Mouse (Mus musculus): Measurements from ENCODE around the gene Pgbd1. TPM values are rescaled to one million over a fixed set of nuclear protein-coding genes. Genes with fewer than 3 reads are reported as not detected.

The Pgbd1 gene
- polyA plus RNA-seq (2012; rRNA removed): 1.3 and 1.4 TPM in 2 replicates

DNA sequence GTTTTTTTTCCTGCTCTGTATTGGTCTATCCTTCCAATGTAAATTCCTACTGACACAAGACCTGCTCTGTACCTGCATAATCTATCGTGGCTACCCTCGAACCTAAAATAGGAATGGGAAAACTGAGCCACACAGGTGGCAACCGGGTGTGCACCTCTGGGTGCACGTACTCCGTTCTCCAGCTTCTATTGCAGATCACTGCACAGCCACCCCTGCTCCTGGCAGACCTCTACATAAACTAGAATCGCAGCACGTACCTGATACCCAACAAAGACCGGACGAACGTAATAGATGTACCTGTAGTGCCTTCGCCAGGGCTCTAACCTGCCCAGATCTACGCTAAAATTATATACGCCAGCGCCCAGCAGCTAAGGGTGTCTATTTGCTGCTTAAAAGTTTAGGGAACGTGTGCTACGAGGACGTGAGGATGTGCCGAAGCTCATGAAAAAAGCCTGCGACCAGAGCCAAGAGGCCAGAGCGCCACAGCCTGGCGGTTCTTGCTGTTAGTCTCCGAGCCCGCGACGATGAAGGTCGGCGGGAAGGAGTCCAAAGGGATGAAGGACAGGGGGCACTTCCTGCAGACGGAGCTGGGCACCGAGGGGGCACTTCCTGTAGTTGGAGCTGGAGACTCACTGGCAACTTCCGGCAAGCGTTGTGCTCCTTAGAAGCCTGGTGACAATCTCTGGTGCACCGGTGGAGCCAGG lies at the start of gene Pgbd1:
Gene Pgbd1, minus strand, starts transcription at position 556 of the 704 bp plus-strand sequence.

DNA sequence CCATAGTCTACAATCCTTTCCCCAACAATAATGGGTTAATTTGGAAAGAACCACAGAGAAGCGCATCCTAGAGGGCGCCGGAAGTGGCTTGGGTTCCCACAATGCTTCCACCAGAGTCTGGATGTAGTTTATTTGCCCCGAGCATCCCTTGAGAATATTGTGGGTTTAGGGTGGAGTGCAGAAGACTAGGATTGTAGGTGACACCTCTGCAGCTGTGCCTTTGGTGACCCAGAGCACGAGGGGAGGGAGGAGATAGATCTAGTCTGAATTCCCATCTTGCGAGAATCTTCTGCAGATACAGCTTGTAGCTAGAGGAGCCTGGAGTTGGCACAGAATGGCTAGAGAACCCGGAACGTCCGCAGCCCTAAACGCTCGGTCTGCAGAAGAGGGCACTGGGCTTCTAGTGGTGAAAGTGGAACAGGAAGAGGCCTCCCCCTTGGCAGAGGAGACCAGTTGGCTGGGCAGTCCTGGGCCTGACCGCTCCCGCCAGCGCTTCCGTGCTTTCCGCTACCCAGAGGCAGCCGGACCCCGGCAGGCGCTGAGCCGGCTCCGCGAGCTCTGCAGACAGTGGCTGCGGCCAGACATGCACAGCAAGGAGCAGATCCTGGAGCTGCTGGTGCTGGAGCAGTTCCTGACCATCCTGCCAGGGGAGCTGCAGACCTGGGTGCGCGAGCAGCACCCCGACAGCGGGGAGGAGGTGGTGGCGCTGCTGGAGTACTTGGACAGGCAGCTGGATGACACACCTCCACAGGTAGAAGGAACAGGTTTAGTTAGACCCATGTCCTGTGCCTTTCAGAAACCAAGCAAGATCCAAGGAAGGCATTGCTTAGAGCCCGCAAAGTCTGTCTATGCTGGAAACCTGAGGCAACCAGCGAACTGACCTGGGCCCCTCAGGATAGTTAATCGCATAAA lies 38.2 kb upstream of the Pgbd1 start, which contains the start of the genes Zkscan4 and Gm10065:
Gene Zkscan4, plus strand, starts transcription at position 149 of the 912 bp plus-strand sequence.
Gene Gm10065, minus strand, starts transcription at position 683 of the 912 bp plus-strand sequence.

DNA sequence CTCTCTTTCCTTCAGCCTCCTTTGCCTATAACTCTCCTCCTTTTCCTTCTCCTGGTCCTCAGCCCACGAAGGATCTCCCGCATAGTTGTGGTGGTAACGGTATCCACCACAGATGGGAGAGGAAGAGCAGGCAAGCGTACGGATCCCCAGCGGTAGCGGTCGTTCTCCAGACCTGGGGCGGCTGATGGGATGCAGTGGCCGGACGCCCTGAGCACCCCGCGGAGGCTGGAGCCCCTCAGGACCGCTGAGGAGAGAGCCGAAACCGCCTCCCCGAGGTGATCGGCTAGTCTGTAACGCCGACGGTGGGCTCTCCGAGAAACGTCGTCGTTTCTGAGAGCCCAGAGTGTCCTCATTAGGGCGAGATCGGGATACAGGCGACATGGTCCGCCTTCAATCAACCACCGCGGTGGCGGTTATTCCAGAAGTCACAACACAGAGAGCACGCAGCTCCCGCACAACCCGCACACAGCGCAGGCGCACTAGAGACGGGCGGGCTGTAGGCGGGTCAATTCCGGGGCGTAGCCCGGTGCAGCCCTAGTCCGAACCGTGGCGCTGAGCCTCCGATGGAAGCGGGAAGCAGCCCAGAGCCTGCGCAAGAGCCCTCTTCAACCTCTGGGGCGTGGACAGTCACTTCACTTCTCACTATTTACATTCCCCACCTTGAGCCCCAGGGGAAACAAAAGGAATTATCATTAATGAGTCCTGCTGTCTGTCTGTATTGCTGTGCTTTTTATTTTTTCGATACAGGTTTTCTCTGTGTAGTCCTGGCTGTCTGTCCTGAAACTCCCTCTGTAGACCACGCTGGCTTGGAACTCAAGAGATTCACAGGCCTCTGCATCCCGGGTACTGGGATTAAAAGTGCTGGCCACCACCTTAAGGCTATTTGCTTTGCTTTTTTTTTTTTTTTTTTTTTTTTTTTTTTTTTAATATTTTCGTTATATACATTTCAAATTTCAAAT lies 27.5 kb upstream of the Pgbd1 start, which contains the start of gene Nkapl:
Gene Nkapl, minus strand, starts transcription at position 449 of the 959 bp plus-strand sequence.

DNA sequence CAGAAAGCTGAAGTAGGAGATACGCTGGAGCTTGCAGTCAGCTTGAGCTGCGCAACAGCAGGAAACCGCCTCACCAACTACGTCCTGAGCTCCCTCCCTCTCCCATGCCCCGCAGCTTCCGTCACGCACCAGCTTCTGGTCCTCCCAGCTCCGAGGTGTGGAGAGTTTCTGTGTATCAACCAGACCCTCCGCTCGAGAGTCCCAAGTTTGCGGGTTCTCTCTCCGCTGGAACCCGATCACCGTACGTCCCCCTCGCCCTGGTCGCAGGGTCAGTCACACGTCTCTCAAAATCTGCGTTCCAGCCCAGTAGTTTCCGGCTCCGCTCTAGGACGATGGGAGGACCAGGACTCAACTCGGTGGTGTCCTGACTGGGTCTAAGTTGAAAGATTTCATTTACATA lies 12.6 kb upstream of the Pgbd1 start, which contains the start of gene Zscan26:
Gene Zscan26, minus strand, starts transcription at position 282 of the 400 bp plus-strand sequence.

DNA sequence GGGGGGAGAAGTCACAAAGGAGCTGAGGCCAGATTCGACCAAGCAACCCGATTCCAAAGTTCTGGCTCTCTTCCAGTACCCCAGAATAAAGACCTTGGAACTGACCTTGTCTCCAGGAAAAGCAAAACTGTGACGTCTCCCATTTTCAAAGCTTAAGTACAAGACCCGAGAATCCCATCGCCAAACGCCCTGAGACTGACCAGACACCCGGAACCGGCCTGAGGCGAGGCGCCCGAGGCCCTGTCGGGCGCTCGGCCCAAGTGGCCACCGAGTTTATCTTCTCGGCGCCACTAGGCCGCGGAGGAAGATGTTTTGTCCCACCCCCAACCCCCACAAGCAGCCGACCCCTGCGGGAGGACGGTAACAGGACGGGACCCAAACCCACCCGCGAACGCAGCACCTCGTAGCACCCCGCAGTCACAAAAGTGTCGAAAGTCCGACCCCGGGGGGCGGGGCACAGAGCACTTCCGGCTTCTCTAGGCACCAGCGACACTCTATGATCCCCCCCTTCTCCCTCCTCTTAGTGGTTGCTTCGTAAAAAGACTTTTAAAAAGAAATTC lies 38.5 kb downstream of the Pgbd1 start, which contains the start of gene Zkscan3:
Gene Zkscan3, minus strand, starts transcription at position 469 of the 560 bp plus-strand sequence.

Other genes starting within 250 kb of the Pgbd1 start
- not detected in 2 replicates for gene Gpx5, start 148.3 kb downstream of the Pgbd1 start, polyA plus RNA-seq (2012; rRNA removed)
- gene Gpx6, start 128.9 kb downstream of the Pgbd1 start, polyA plus RNA-seq (2012; rRNA removed): 0.06 TPM in 1 of 2 replicates, not detected in the other
- gene Olfr1367, start 94.1 kb downstream of the Pgbd1 start, polyA plus RNA-seq (2012; rRNA removed): not detected in 2 replicates
- gene Zscan12, start 78.2 kb downstream of the Pgbd1 start, polyA plus RNA-seq (2012; rRNA removed): 2.6 and 2.8 TPM in 2 replicates
- 22.6 and 28.4 TPM in 2 replicates for gene Zkscan3, start 38.3 kb downstream of the Pgbd1 start, polyA plus RNA-seq (2012; rRNA removed)
- 9.0 and 10.6 TPM in 2 replicates for gene Zscan26, start 12.7 kb upstream of the Pgbd1 start, polyA plus RNA-seq (2012; rRNA removed)
- 0.27 and 0.31 TPM in 2 replicates for gene Nkapl, start 27.5 kb upstream of the Pgbd1 start, polyA plus RNA-seq (2012; rRNA removed)
- gene Zkscan4, start 37.8 kb upstream of the Pgbd1 start, polyA plus RNA-seq (2012; rRNA removed): 0.17 and 0.21 TPM in 2 replicates
- not detected in 2 replicates for gene Gm10065, start 38.4 kb upstream of the Pgbd1 start, polyA plus RNA-seq (2012; rRNA removed)
- gene AK157302, start 54.2 kb upstream of the Pgbd1 start, polyA plus RNA-seq (2012; rRNA removed): 0.60 and 0.98 TPM in 2 replicates
- gene Gm11273, start 60.4 kb upstream of the Pgbd1 start, polyA plus RNA-seq (2012; rRNA removed): 5.1 and 7.4 TPM in 2 replicates
- 2.0 and 2.2 TPM in 2 replicates for gene Zkscan8, start 90.1 kb upstream of the Pgbd1 start, polyA plus RNA-seq (2012; rRNA removed)
- not detected in 2 replicates for gene Olfr1366, start 101.8 kb upstream of the Pgbd1 start, polyA plus RNA-seq (2012; rRNA removed)
- gene Olfr1535, start 118.8 kb upstream of the Pgbd1 start, polyA plus RNA-seq (2012; rRNA removed): not detected in 2 replicates
- not detected in 2 replicates for gene Olfr1364, start 140.7 kb upstream of the Pgbd1 start, polyA plus RNA-seq (2012; rRNA removed)
- gene Olfr1362, start 173.0 kb upstream of the Pgbd1 start, polyA plus RNA-seq (2012; rRNA removed): not detected in 2 replicates
- not detected in 2 replicates for gene Olfr11, start 201.5 kb upstream of the Pgbd1 start, polyA plus RNA-seq (2012; rRNA removed)
- not detected in 2 replicates for gene Olfr1361, start 222.3 kb upstream of the Pgbd1 start, polyA plus RNA-seq (2012; rRNA removed)
- not detected in 2 replicates for gene Olfr1360, start 236.3 kb upstream of the Pgbd1 start, polyA plus RNA-seq (2012; rRNA removed)

Measured in liver, embryonic 14 days (tissue).